Mouse (Mus musculus) liver, embryonic 14.5 days (tissue): Measurements from ENCODE around the gene Agbl4. TPM values are rescaled to one million over a fixed set of nuclear protein-coding genes. Genes with fewer than 3 reads are reported as not detected.
A peak's percentile ranks its signal among the peaks of the same experiment; 100 is the strongest.

ENCODE experiments used
- ATAC-seq: fragments of 200-750 bp; cut with Nextera tagmentation; 2 replicates; pipeline ENCODE4 v1.8.0; 2017; ENCODE audit warnings: moderate number of reproducible peaks, mild to moderate bottlenecking, moderate library complexity; ENCODE audit not compliant: insufficient read depth
- DNase-seq, 3 experiments: peaks; one replicate each; pipeline ENCODE4 v3.0.0-alpha.2; 2012 to 2013; ENCODE audit warnings: low read depth in 3 of 3, low spot score in 3 of 3
- H3K27ac ChIP-seq: fragments of 300-500 bp; sonication (generic); 2 replicates; pipeline ENCODE4 v1.5.1; 2014; ENCODE audit warnings: moderate library complexity, mild to moderate bottlenecking, control low read depth, inconsistent platforms
- H3K27me3 ChIP-seq: fragments of 300-500 bp; sonication (generic); 2 replicates; pipeline ENCODE4 v1.6.1; 2014; ENCODE audit warnings: mild to moderate bottlenecking, low read length, moderate library complexity; ENCODE audit not compliant: control insufficient read depth, insufficient read depth
- H3K36me3 ChIP-seq: fragments of 300-500 bp; sonication (generic); replicated peaks from 2 replicates; pipeline ENCODE4 v1.6.1; 2014; ENCODE audit warnings: low read depth; ENCODE audit not compliant: control insufficient read depth, insufficient read depth
- H3K4me1 ChIP-seq, 2 experiments: fragments of 200-500 bp in 1 of 2; fragments of 300-500 bp in 1 of 2; sonication (generic) in 1 of 2; replicated peaks; 2 replicates each; pipeline ENCODE4 v1.6.1; 2012 to 2014; ENCODE audit warnings: antibody characterized with exemption in 1 of 2, inconsistent platforms in 1 of 2, low read length in 1 of 2; ENCODE audit not compliant: control insufficient read depth in 2 of 2, insufficient read depth in 2 of 2
- H3K4me2 ChIP-seq: fragments of 300-500 bp; sonication (generic); 2 replicates; pipeline ENCODE4 v1.6.1; 2014; ENCODE audit warnings: low read depth, mild to moderate bottlenecking, control low read depth, moderate library complexity
- H3K4me3 ChIP-seq, 2 experiments: fragments of 200-500 bp in 1 of 2; fragments of 300-500 bp in 1 of 2; sonication (generic) in 1 of 2; 2 replicates each; pipeline ENCODE4 v1.5.1; 2012 to 2014; ENCODE audit warnings: low read depth in 2 of 2, low read length in 2 of 2, mild to moderate bottlenecking in 2 of 2, control low read depth in 1 of 2, inconsistent platforms in 1 of 2, moderate library complexity in 1 of 2; ENCODE audit not compliant: insufficient read depth in 1 of 2
- H3K9ac ChIP-seq: fragments of 300-500 bp; sonication (generic); replicated peaks from 2 replicates; pipeline ENCODE4 v1.6.1; 2014; ENCODE audit warnings: mild to moderate bottlenecking, control low read depth, moderate library complexity
- H3K9me3 ChIP-seq: fragments of 300-500 bp; sonication (generic); 2 replicates; pipeline ENCODE4 v1.6.1; 2016; ENCODE audit warnings: low read length, mixed read lengths; ENCODE audit not compliant: control insufficient read depth
- CTCF ChIP-seq: IDR thresholded peaks from 2 replicates; pipeline ENCODE4 v1.5.1; 2016; ENCODE audit warnings: antibody characterized with exemption, low read depth, control low read depth
- EP300 ChIP-seq: IDR thresholded peaks from 2 replicates; pipeline ENCODE4 v1.6.1; 2016; ENCODE audit warnings: antibody characterized with exemption, low read depth
- WGBS: fragments of 180-500 bp; shearing (Covaris S2); extraction: QIAGEN DNeasy Blood & Tissue Kit; methylation state at CpG from one replicate; pipeline ENCODE4 v1.1.7; 2014; ENCODE audit not compliant: insufficient replicate concordance; 5-methylcytosine and 5-hydroxymethylcytosine counted together
- polyA plus RNA-seq, 2 experiments: library from polyadenylated mRNA; depleted of rRNA in 1 of 2; stranded (reverse) in 1 of 2; unstranded in 1 of 2; fragments of >200 nt; fragmentation: Nextera tagmentation in 1 of 2; extraction: Ambion mirVana in 1 of 2; gene quantifications; 2 replicates each; pipeline versions ENCODE4 v1.2.1 to v1.2.3; 2012 to 2014

Agbl4 gene
- polyA plus RNA-seq, 2 experiments: not detected

GRCm38 (mm10) chr4:111687613-111688012, 1290.2 kb downstream of the Agbl4 start:
- H3K27ac ChIP-seq: no peak overlapping the region
- DNase-seq (peak; percentile 35 to 43 (median 40)), ATAC-seq (no peak)
- H3K27me3 ChIP-seq: no peaks in the 10 kb centered on the region
- no peak for TF ChIP-seq EP300
- peak; percentile 88 for TF ChIP-seq CTCF
- H3K4me2 ChIP-seq: peak overlapping the region; percentile 38
- H3K4me1 ChIP-seq: no peaks in the 10 kb centered on the region; a peak in 1 of 4 replicates
- H3K4me3 ChIP-seq: no peak overlapping the region
- H3K36me3 ChIP-seq: no peaks in the 10 kb centered on the region
- no peak overlapping the region for H3K9ac ChIP-seq
- H3K9me3 ChIP-seq: no peaks in the 10 kb centered on the region
- WGBS: 13% methylated on average over 6 of the region's 6 CpGs

GRCm38 (mm10) chr4:111691057-111691543, 1293.6 kb downstream of the Agbl4 start:
- 57% methylated on average over 5 of the region's 5 CpGs for WGBS
- no peaks in the 10 kb centered on the region for H3K36me3 ChIP-seq
- no peak overlapping the region for H3K9ac ChIP-seq
- H3K27me3 ChIP-seq: no peaks in the 10 kb centered on the region
- H3K4me1 ChIP-seq: no peaks in the 10 kb centered on the region; a peak in 1 of 4 replicates
- DNase-seq (no peak), ATAC-seq (no peak)
- no peak overlapping the region for H3K4me3 ChIP-seq
- no peaks in the 10 kb centered on the region for H3K9me3 ChIP-seq
- H3K27ac ChIP-seq: no peak overlapping the region
- H3K4me2 ChIP-seq: no peak overlapping the region
- TF ChIP-seq CTCF: no peak
- no peak for TF ChIP-seq EP300

GRCm38 (mm10) chr4:111701381-111701780, 1303.9 kb downstream of the Agbl4 start:
- Histone ChIP-seq H3K4me1 (no peaks in the 10 kb centered on the region), H3K4me2 (no peak overlapping the region), H3K9ac (no peak overlapping the region), H3K27ac (no peak overlapping the region), H3K9me3 (no peaks in the 10 kb centered on the region), H3K27me3 (no peaks in the 10 kb centered on the region), H3K4me3 (no peak overlapping the region), H3K36me3 (no peaks in the 10 kb centered on the region)
- TF ChIP-seq CTCF: no peak
- no peak for TF ChIP-seq EP300
- ATAC-seq: no peak
- WGBS: 24% methylated on average over 1 of the region's 1 CpGs
- DNase-seq: no peak

- no peaks in the 10 kb centered on the region for H3K27me3 ChIP-seq
- H3K4me3 ChIP-seq: no peak overlapping the region
- no peak overlapping the region for H3K27ac ChIP-seq
- TF ChIP-seq EP300: no peak
- TF ChIP-seq CTCF: no peak
- DNase-seq (no peak), ATAC-seq (no peak)
- 63% methylated on average over 2 of the region's 2 CpGs for WGBS
- no peak overlapping the region for H3K9ac ChIP-seq
- H3K4me1 ChIP-seq: no peaks in the 10 kb centered on the region
- H3K4me2 ChIP-seq: no peak overlapping the region
- H3K9me3 ChIP-seq: no peaks in the 10 kb centered on the region
- H3K36me3 ChIP-seq: no peaks in the 10 kb centered on the region
Observed at GRCm38 (mm10) chr4:111704126-111704525, 1306.7 kb downstream of the Agbl4 start.

GRCm38 (mm10) chr4:111704975-111705374, 1307.5 kb downstream of the Agbl4 start:
- Histone ChIP-seq H3K27me3 (no peaks in the 10 kb centered on the region), H3K9ac (no peak overlapping the region), H3K9me3 (no peaks in the 10 kb centered on the region), H3K4me2 (no peak overlapping the region), H3K27ac (no peak overlapping the region), H3K36me3 (no peaks in the 10 kb centered on the region), H3K4me1 (no peaks in the 10 kb centered on the region), H3K4me3 (no peak overlapping the region)
- no peak for DNase-seq
- 48% methylated on average over 3 of the region's 3 CpGs for WGBS
- TF ChIP-seq EP300 (no peak), CTCF (no peak)
- ATAC-seq: no peak

Other genes starting within 250 kb of the Agbl4 start
- 0.04 and 0.16 TPM in 2 replicates for gene Elavl4, start 45.8 kb upstream of the Agbl4 start, polyA plus RNA-seq (2012; rRNA removed)
- gene Elavl4, start 45.8 kb upstream of the Agbl4 start, polyA plus RNA-seq (2014; fragmentation: Nextera tagmentation; extraction: Ambion mirVana): 0.10 TPM in 1 of 2 replicates, not detected in the other